Mouse (Mus musculus) heart, adult 2 months (tissue): ENCODE results near the gene Sprr2j-ps.

Source experiments
- CTCF ChIP-seq: fragments of 200-600 bp; IDR thresholded peaks from 2 replicates; pipeline ENCODE4 v1.8.1; 2022; ENCODE audit warnings: antibody characterized with exemption, mild to moderate bottlenecking, moderate library complexity
- EP300 ChIP-seq: fragments of 200-500 bp; IDR thresholded peaks from 2 replicates; pipeline ENCODE4 v1.6.1; 2011; ENCODE audit warnings: low read depth, low read length, control low read depth; ENCODE audit not compliant: insufficient read depth
- POLR2A ChIP-seq: fragments of 200-500 bp; IDR thresholded peaks from 2 replicates; pipeline ENCODE4 v1.6.1; 2011; ENCODE audit warnings: mild to moderate bottlenecking, low read depth, low read length, control low read depth; ENCODE audit not compliant: insufficient read depth

DNA sequence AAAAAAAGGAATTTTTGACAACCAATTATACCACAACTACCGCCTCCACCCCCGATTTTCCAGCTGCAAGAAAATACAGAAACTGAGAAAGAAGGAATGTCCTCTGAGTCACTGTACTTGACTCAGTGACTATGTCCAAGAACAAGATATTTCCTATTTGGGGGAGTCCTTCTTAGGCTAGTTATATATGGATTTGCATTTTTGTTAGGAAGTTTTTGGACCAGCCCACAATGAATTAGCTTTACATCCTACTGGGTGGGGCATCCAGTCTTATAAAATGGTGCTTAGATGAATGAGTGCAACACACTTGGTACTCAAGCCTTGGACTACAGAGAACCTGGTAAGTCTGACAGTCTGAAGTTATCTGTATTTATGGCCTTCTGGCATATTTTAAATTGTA, 14.4 kb downstream of the Sprr2j-ps start, which contains the start of gene Sprr2k:
- TF ChIP-seq CTCF, result no peak
- no peak for TF ChIP-seq POLR2A
- TF ChIP-seq EP300, result no peak
